Mouse (Mus musculus): ENCODE results near the gene Cntn5. TPM values are rescaled to one million over a fixed set of nuclear protein-coding genes. Genes with fewer than 3 reads are reported as not detected.
A peak's percentile ranks its signal among the peaks of the same experiment; 100 is the strongest.

Cntn5 gene
- total RNA-seq, 2 experiments from 2014 or later: 23.1 to 25.2 TPM

DNA sequence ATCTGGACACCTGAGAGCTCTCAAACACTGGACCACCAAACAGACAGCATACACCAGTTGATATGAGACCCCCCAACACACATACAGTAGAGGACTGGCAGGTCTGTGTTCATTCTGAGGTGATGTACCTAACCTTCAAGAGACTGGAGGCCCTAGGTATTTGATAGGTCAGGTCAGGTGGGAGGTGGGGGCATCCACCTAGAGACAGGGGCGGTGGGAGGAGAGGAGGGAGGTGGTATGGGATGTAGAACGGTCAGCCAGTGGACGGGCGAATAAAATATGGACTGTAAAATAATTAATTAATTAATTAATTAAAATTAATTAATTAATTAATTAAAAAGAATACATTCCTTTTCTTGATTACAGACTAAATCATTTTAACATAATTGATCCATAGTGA lies 182.5 kb downstream of the Cntn5 start:
- no peak for DNase-seq (ENCODE audit: extremely low spot score in 1 of 2, low spot score in 2 of 2)
- H3K4me3 ChIP-seq: no peak overlapping the region
- no peak for TF ChIP-seq CTCF (IDR thresholded peaks at IDR 0.05)
- intact Hi-C loops (cut with DNase I): loop anchor here (5.0 kb wide), 1 partner anchor 180 kb away; the partner anchor contains the start of gene Cntn5
- H3K27ac ChIP-seq: no peak overlapping the region

DNA sequence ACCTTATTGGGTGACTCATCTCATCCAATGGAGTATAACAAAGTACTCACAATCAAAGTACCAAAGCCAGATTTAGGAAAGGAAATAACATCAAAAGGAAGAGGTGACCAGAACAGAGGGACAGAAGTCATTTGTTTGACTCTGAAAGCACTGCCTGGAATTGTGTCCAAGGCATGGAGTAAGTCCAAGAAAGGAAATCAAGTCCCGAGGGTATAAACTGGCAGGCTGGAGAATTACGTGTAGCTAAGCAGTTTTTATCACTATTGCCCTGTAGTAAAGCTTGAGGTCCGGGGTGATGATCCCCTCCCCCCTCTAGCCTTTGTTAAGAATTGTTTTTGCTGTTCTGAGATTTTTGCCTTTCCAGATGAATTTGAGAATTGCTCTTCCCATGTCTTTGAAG lies 185.6 kb downstream of the Cntn5 start:
- no peak for TF ChIP-seq CTCF (IDR thresholded peaks at IDR 0.05)
- no peak for DNase-seq (ENCODE audit: extremely low spot score in 1 of 2, low spot score in 2 of 2)
- Histone ChIP-seq H3K4me3 (no peak overlapping the region), H3K27ac (no peak overlapping the region)
- intact Hi-C loops (cut with DNase I): no loop called here

- intact Hi-C loops (cut with DNase I): no loop called here
- Histone ChIP-seq H3K4me3 (no peak overlapping the region), H3K27ac (no peak overlapping the region)
- no peak for DNase-seq (ENCODE audit: extremely low spot score in 1 of 2, low spot score in 2 of 2)
- TF ChIP-seq CTCF (IDR thresholded peaks at IDR 0.05): no peak
Observed at GRCm38 (mm10) chr9:10713641-10714040, 190.9 kb downstream of the Cntn5 start.

- intact Hi-C loops (cut with DNase I): no loop called here
- Histone ChIP-seq H3K27ac (peak overlapping the region; percentile 36; the same call in 1 of the 2 replicates), H3K4me3 (no peak overlapping the region)
- DNase-seq (ENCODE audit: extremely low spot score in 1 of 2, low spot score in 2 of 2): no peak
- TF ChIP-seq CTCF (IDR thresholded peaks at IDR 0.05): no peak
Observed at GRCm38 (mm10) chr9:10681646-10682045, 222.9 kb downstream of the Cntn5 start.

GRCm38 (mm10) chr9:10681181-10681580 lies 223.4 kb downstream of the Cntn5 start:
- intact Hi-C loops (cut with DNase I): no loop called here
- DNase-seq (ENCODE audit: extremely low spot score in 1 of 2, low spot score in 2 of 2): no peak
- Histone ChIP-seq H3K27ac (no peak overlapping the region; the same call in 1 of the 2 replicates), H3K4me3 (no peak overlapping the region)
- TF ChIP-seq CTCF (IDR thresholded peaks at IDR 0.05): no peak

- intact Hi-C loops (cut with DNase I): loop anchor here (2.0 kb wide), 1 partner anchor 48 kb away; no protein-coding TSS in a partner anchor
- H3K27ac ChIP-seq: no peak overlapping the region
- DNase-seq (ENCODE audit: extremely low spot score in 1 of 2, low spot score in 2 of 2): no peak
- no peak for TF ChIP-seq CTCF (IDR thresholded peaks at IDR 0.05)
- H3K4me3 ChIP-seq: no peak overlapping the region
Observed at GRCm38 (mm10) chr9:10668676-10669075, 235.9 kb downstream of the Cntn5 start.

GRCm38 (mm10) chr9:10667438-10667837 lies 237.1 kb downstream of the Cntn5 start:
- H3K27ac ChIP-seq: no peak overlapping the region
- no peak for DNase-seq (ENCODE audit: extremely low spot score in 1 of 2, low spot score in 2 of 2)
- H3K4me3 ChIP-seq: no peak overlapping the region
- no peak for TF ChIP-seq CTCF (IDR thresholded peaks at IDR 0.05)
- intact Hi-C loops (cut with DNase I): no loop called here

DNA sequence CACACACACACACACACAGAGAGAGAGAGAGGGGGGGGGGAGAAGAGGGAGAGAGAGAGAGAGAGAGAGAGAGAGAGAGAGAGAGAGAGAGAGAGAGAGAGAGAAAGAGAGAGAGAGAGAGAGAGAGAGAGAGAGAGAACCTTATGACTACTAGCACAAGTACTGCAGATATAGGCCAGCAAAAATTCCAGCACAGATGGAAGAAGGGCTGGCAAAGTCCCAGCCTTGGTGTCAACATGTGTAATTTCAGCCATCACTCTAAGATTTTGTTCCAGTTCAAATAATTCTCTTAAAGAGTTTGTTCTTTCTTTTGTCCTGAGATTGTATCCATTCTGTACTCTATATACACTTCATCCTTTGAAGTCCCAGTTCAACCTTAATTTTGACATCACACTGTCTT lies 238.8 kb downstream of the Cntn5 start:
- no peak overlapping the region for H3K4me3 ChIP-seq
- no peak overlapping the region for H3K27ac ChIP-seq
- intact Hi-C loops (cut with DNase I): no loop called here
- no peak for DNase-seq (ENCODE audit: extremely low spot score in 1 of 2, low spot score in 2 of 2)
- no peak for TF ChIP-seq CTCF (IDR thresholded peaks at IDR 0.05)

- no peak overlapping the region for H3K27ac ChIP-seq
- TF ChIP-seq CTCF (IDR thresholded peaks at IDR 0.05): no peak
- intact Hi-C loops (cut with DNase I): no loop called here
- H3K4me3 ChIP-seq: no peak overlapping the region
- peak; percentile 40 to 46 for DNase-seq (ENCODE audit: extremely low spot score in 1 of 2, low spot score in 2 of 2)
Observed at GRCm38 (mm10) chr9:10663101-10663500, 241.5 kb downstream of the Cntn5 start.

GRCm38 (mm10) chr9:10659478-10659877 lies 245.1 kb downstream of the Cntn5 start:
- DNase-seq (ENCODE audit: extremely low spot score in 1 of 2, low spot score in 2 of 2): no peak
- intact Hi-C loops (cut with DNase I): no loop called here
- no peak for TF ChIP-seq CTCF (IDR thresholded peaks at IDR 0.05)
- Histone ChIP-seq H3K27ac (no peak overlapping the region), H3K4me3 (no peak overlapping the region)

DNA sequence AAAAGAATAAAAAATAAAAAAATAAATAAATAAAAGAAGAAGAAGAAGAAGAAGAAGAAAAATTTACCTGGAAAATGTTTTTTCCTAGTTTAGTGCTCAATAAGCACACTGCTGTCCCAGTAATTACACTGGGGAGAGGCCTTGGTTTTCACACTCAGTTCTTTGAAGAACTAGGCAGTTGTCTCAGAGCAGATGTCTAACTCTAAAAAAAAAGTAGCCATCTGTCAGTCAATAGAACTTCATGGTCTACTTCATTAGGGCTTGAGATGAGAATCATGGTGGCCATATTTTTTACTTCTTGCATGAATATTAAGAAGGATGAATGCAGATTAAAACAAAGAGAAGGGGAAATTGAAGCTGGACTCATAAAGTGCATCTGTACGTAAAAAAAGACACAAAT lies 246.5 kb downstream of the Cntn5 start:
- no peak for TF ChIP-seq CTCF (IDR thresholded peaks at IDR 0.05)
- no peak for DNase-seq (ENCODE audit: extremely low spot score in 1 of 2, low spot score in 2 of 2)
- Histone ChIP-seq H3K4me3 (no peak overlapping the region), H3K27ac (no peak overlapping the region)
- intact Hi-C loops (cut with DNase I): no loop called here

DNA sequence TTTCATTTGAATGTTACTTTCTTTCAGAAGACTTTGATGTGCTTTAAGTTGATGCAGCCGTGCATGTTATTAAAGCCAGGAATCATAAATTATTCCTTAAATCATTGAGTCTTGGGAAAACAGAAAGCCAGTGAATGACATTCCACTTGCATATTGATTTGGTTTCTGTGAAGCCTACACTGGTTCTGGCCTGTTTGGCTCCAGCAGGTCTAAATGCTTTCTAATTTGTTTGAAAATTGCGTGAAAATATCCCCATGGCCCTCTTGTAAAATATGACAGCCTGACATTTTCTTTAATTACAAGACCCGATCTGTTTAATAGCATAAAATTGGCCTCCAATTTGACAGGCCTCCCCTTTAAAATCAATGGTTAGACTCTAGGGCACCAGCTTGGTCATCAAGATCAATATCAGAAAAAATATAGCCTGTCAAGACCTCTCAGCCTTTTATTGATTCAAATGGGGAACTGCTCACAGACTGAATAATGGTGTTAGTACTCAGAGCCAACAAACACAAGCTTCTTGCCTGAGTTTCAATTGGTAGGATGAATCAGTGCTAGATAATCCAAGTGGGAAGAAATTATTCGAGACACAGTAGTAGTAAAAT lies 247.3 kb downstream of the Cntn5 start:
- H3K27ac ChIP-seq: no peak overlapping the region
- no peak for TF ChIP-seq CTCF (IDR thresholded peaks at IDR 0.05)
- intact Hi-C loops (cut with DNase I): no loop called here
- no peak overlapping the region for H3K4me3 ChIP-seq
- no peak for DNase-seq (ENCODE audit: extremely low spot score in 1 of 2, low spot score in 2 of 2)

GRCm38 (mm10) chr9:10650632-10651031 lies 253.9 kb downstream of the Cntn5 start:
- intact Hi-C loops (cut with DNase I): no loop called here
- DNase-seq (ENCODE audit: extremely low spot score in 1 of 2, low spot score in 2 of 2): no peak
- no peak for TF ChIP-seq CTCF (IDR thresholded peaks at IDR 0.05)
- Histone ChIP-seq H3K27ac (peak overlapping the region; percentile 22; the same call in 1 of the 2 replicates), H3K4me3 (no peak overlapping the region)
